Mouse (Mus musculus) limb, embryonic 14.5 days (tissue): ENCODE measurements around the gene Il21r. TPM values are rescaled to one million over a fixed set of nuclear protein-coding genes. Genes with fewer than 3 reads are reported as not detected.

Source experiments
- ATAC-seq: fragments of 200-750 bp; cut with Nextera tagmentation; 2 replicates; pipeline ENCODE4 v1.8.0; 2017; ENCODE audit warnings: low read depth, moderate number of reproducible peaks, moderate TSS enrichment; ENCODE audit not compliant: low FRiP score
- DNase-seq: peaks from one replicate; pipeline ENCODE4 v3.0.0-alpha.2; 2015; ENCODE audit warnings: low spot score
- H3K27ac ChIP-seq: fragments of 300-500 bp; sonication (generic); replicated peaks from 2 replicates; pipeline ENCODE4 v1.5.1; 2014; ENCODE audit warnings: low read depth, mild to moderate bottlenecking, low read length, moderate library complexity, mixed read lengths
- H3K27me3 ChIP-seq: fragments of 300-500 bp; sonication (generic); 2 replicates; pipeline ENCODE4 v1.6.1; 2014; ENCODE audit warnings: low read length, mixed read lengths; ENCODE audit not compliant: control insufficient read depth, insufficient read depth
- H3K36me3 ChIP-seq: fragments of 300-500 bp; sonication (generic); 2 replicates; pipeline ENCODE4 v1.6.1; 2014; ENCODE audit warnings: mild to moderate bottlenecking, low read length, moderate library complexity, mixed read lengths; ENCODE audit not compliant: control insufficient read depth, insufficient read depth
- H3K4me1 ChIP-seq: fragments of 300-500 bp; sonication (generic); 2 replicates; pipeline ENCODE4 v1.6.1; 2014; ENCODE audit warnings: antibody characterized with exemption, low read length, mixed read lengths; ENCODE audit not compliant: control insufficient read depth, insufficient read depth
- H3K4me2 ChIP-seq: fragments of 300-500 bp; sonication (generic); replicated peaks from 2 replicates; pipeline ENCODE4 v1.6.1; 2014; ENCODE audit warnings: low read depth, mild to moderate bottlenecking, low read length, moderate library complexity; ENCODE audit not compliant: severe bottlenecking
- H3K4me3 ChIP-seq: fragments of 300-500 bp; sonication (generic); replicated peaks from 2 replicates; pipeline ENCODE4 v1.5.1; 2014; ENCODE audit warnings: low read length
- H3K9ac ChIP-seq: fragments of 300-500 bp; sonication (generic); 2 replicates; pipeline ENCODE4 v1.6.1; 2014; ENCODE audit warnings: mild to moderate bottlenecking, low read depth, low read length, moderate library complexity; ENCODE audit not compliant: severe bottlenecking
- H3K9me3 ChIP-seq: fragments of 300-500 bp; sonication (generic); 2 replicates; pipeline ENCODE4 v1.6.1; 2016; ENCODE audit warnings: low read length; ENCODE audit not compliant: control insufficient read depth
- POLR2A ChIP-seq: fragments of 200-500 bp; IDR thresholded peaks from 2 replicates; pipeline ENCODE4 v1.8.0; 2012; ENCODE audit warnings: inconsistent platforms, mild to moderate bottlenecking, moderate library complexity, borderline replicate concordance; ENCODE audit not compliant: insufficient read depth, insufficient read length; ENCODE audit errors: extremely low read depth
- WGBS: fragments of 180-500 bp; shearing (Covaris S2); extraction: QIAGEN DNeasy Blood & Tissue Kit; methylation state at CpG from one replicate; pipeline ENCODE4 v1.1.7; 2014; 5-methylcytosine and 5-hydroxymethylcytosine counted together
- polyA plus RNA-seq, 2 experiments: library from polyadenylated mRNA; depleted of rRNA in 1 of 2; stranded (reverse) in 1 of 2; unstranded in 1 of 2; fragments of >200 nt; fragmentation: Nextera tagmentation in 1 of 2; extraction: Ambion mirVana in 1 of 2; gene quantifications; 2 replicates each; pipeline versions ENCODE4 v1.2.1 to v1.2.3; 2012 to 2014

Gene Il21r
- polyA plus RNA-seq, 2 experiments: 0.50 to 1.2 TPM

GRCm38 (mm10) chr7:125566420-125566819 lies 36.8 kb upstream of the Il21r start:
- ATAC-seq: no peak

GRCm38 (mm10) chr7:125568888-125569287 lies 34.3 kb upstream of the Il21r start:
- Histone ChIP-seq H3K9ac (no peak overlapping the region), H3K4me2 (no peak overlapping the region), H3K27ac (no peak overlapping the region), H3K9me3 (no peaks in the 10 kb centered on the region), H3K4me1 (no peaks in the 10 kb centered on the region; the same call in 1 of the 2 replicates), H3K36me3 (peaks cover 5% of the 10 kb centered on the region), H3K4me3 (no peak overlapping the region), H3K27me3 (no peaks in the 10 kb centered on the region)
- no peak for TF ChIP-seq POLR2A
- WGBS: 71% methylated on average over 8 of the region's 8 CpGs
- ATAC-seq (no peak), DNase-seq (no peak)

More at GRCm38 (mm10) chr7:125566420-125566819, 36.8 kb upstream of the Il21r start:
- TF ChIP-seq POLR2A: no peak
- Histone ChIP-seq H3K27me3 (no peaks in the 10 kb centered on the region), H3K27ac (no peak overlapping the region), H3K4me2 (no peak overlapping the region), H3K36me3 (peaks cover 5% of the 10 kb centered on the region), H3K9ac (no peak overlapping the region), H3K9me3 (no peaks in the 10 kb centered on the region), H3K4me3 (no peak overlapping the region), H3K4me1 (peaks cover 4% of the 10 kb centered on the region)
- DNase-seq: no peak
- 84% methylated on average over 2 of the region's 2 CpGs for WGBS

GRCm38 (mm10) chr7:125571891-125572290 lies 31.3 kb upstream of the Il21r start:
- DNase-seq: no peak
- H3K27me3 ChIP-seq: no peaks in the 10 kb centered on the region
- no peak overlapping the region for H3K27ac ChIP-seq
- no peak for TF ChIP-seq POLR2A
- no peak overlapping the region for H3K4me2 ChIP-seq
- peaks cover under 1% of the 10 kb centered on the region; the same call in 1 of the 2 replicates for H3K4me1 ChIP-seq
- no peak for ATAC-seq
- H3K4me3 ChIP-seq: no peak overlapping the region
- H3K9me3 ChIP-seq: no peaks in the 10 kb centered on the region
- WGBS: 74% methylated on average over 19 of the region's 19 CpGs
- H3K9ac ChIP-seq: no peak overlapping the region
- peaks cover 5% of the 10 kb centered on the region for H3K36me3 ChIP-seq

- H3K27me3 ChIP-seq: no peaks in the 10 kb centered on the region
- no peak overlapping the region for H3K4me3 ChIP-seq
- no peak for TF ChIP-seq POLR2A
- DNase-seq (no peak), ATAC-seq (no peak)
- 73% methylated on average over 6 of the region's 6 CpGs for WGBS
- peaks cover 3% of the 10 kb centered on the region; the same call in 1 of the 2 replicates for H3K4me1 ChIP-seq
- H3K27ac ChIP-seq: no peak overlapping the region
- H3K9ac ChIP-seq: no peak overlapping the region
- H3K36me3 ChIP-seq: peaks cover 5% of the 10 kb centered on the region
- H3K4me2 ChIP-seq: no peak overlapping the region
- H3K9me3 ChIP-seq: no peaks in the 10 kb centered on the region
Measured at GRCm38 (mm10) chr7:125572737-125573136, 30.5 kb upstream of the Il21r start.

GRCm38 (mm10) chr7:125573849-125574248 lies 29.4 kb upstream of the Il21r start:
- WGBS: 82% methylated on average over 2 of the region's 2 CpGs
- no peak overlapping the region for H3K9ac ChIP-seq
- ATAC-seq: no peak
- H3K4me3 ChIP-seq: no peak overlapping the region
- no peak overlapping the region for H3K4me2 ChIP-seq
- no peaks in the 10 kb centered on the region for H3K27me3 ChIP-seq
- no peak for TF ChIP-seq POLR2A
- no peaks in the 10 kb centered on the region for H3K9me3 ChIP-seq
- no peak overlapping the region for H3K27ac ChIP-seq
- peaks cover 3% of the 10 kb centered on the region; the same call in 1 of the 2 replicates for H3K4me1 ChIP-seq
- H3K36me3 ChIP-seq: peaks cover 5% of the 10 kb centered on the region
- DNase-seq: no peak

GRCm38 (mm10) chr7:125574832-125575231 lies 28.4 kb upstream of the Il21r start:
- DNase-seq: no peak
- Histone ChIP-seq H3K9me3 (no peaks in the 10 kb centered on the region), H3K4me3 (no peak overlapping the region), H3K4me2 (no peak overlapping the region), H3K4me1 (peaks cover 3% of the 10 kb centered on the region; the same call in 1 of the 2 replicates), H3K27me3 (no peaks in the 10 kb centered on the region), H3K36me3 (peaks cover 3% of the 10 kb centered on the region), H3K27ac (no peak overlapping the region), H3K9ac (no peak overlapping the region)
- no peak for TF ChIP-seq POLR2A
- ATAC-seq: no peak
- WGBS: 78% methylated on average over 3 of the region's 3 CpGs
